Mouse (Mus musculus) embryo, embryonic 9.5 days (tissue): Measurements from ENCODE around the gene Mtcl1.
A peak's percentile ranks its signal among the peaks of the same experiment; 100 is the strongest.

Source experiments
- DNase-seq: peaks from one replicate; pipeline ENCODE4 v3.0.0-alpha.2; 2017; ENCODE audit errors: extremely low spot score

Gene Mtcl1

GRCm38 (mm10) chr17:66409070-66409605 is 40.4 kb downstream of the Mtcl1 start:
- no peak for DNase-seq

GRCm38 (mm10) chr17:66408400-66408799 is 41.1 kb downstream of the Mtcl1 start:
- DNase-seq = no peak

- no peak for DNase-seq
These were observed 41.7 kb downstream of the Mtcl1 start for GRCm38 (mm10) chr17:66407833-66408232.

- DNase-seq = no peak
These were observed 43.9 kb downstream of the Mtcl1 start for GRCm38 (mm10) chr17:66405601-66406000.

- peak; percentile 74 for DNase-seq
These were observed 44.5 kb downstream of the Mtcl1 start for GRCm38 (mm10) chr17:66404883-66405590.

GRCm38 (mm10) chr17:66402791-66403470 is 46.6 kb downstream of the Mtcl1 start:
- no peak for DNase-seq

GRCm38 (mm10) chr17:66401596-66402265 is 47.8 kb downstream of the Mtcl1 start:
- DNase-seq = no peak

DNA sequence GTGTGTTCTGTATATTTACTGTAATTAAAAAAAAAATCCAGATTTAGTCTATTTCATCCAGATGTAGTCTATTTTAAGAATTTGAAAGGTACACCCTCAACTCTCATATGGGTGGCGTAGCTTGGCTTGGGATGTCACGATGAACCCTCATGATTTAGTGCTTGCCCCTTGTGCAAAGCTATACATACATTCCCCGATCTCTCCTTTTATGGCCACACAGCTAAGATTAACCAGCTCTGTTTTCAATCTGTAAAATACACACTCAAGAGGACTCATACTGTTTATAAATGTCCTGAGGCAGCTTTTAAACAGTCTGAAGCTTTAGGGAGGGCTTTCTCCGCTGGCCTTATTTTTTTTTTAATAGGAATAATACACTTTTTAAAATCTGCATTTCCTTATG is 49.8 kb downstream of the Mtcl1 start:
- no peak for DNase-seq

DNA sequence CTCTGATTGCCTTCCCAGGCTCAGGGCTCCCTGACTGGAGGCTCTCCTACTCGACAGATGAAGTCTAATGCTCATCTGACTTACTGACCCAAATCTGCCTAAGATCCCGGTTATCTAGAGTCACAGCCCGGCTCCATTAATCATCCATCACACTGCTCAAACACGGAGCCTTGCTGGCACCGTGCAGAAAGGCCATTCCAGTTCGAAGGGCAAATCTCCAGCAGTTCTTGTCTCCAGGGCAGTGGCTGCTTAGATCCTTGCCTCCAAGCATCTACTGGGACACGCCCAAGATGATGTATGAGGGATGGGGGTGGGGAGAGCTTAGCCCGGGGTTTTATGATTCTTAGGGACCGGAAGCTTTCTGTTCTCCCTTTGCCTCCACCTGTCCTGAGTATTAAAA is 55.0 kb downstream of the Mtcl1 start:
- no peak for DNase-seq

GRCm38 (mm10) chr17:66388307-66388706 is 61.2 kb downstream of the Mtcl1 start:
- no peak for DNase-seq

- DNase-seq = no peak
These were observed 68.2 kb downstream of the Mtcl1 start for GRCm38 (mm10) chr17:66381338-66381737.

GRCm38 (mm10) chr17:66379900-66380857 is 69.4 kb downstream of the Mtcl1 start:
- DNase-seq = no peak

GRCm38 (mm10) chr17:66379308-66379707 is 70.2 kb downstream of the Mtcl1 start:
- DNase-seq = no peak

DNA sequence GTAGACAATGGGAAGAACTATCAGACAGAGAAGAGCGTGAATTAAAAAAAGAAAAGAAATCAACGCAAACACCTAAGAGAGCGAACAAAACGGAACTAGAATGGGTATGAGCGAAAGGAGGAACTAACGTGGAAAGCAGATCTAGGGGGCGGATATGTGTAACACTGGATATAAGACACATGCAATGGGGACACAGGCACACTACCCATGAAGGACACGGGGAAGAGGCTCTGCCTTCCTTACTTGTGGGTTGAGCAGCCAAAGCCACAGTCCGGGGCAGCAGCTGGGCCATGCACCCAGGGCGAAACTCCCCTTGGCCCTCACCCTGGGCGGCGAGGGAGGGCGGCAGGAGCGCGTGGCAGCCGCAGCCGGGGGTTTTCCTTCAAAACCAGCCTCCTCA is 71.4 kb downstream of the Mtcl1 start:
- no peak for DNase-seq

DNA sequence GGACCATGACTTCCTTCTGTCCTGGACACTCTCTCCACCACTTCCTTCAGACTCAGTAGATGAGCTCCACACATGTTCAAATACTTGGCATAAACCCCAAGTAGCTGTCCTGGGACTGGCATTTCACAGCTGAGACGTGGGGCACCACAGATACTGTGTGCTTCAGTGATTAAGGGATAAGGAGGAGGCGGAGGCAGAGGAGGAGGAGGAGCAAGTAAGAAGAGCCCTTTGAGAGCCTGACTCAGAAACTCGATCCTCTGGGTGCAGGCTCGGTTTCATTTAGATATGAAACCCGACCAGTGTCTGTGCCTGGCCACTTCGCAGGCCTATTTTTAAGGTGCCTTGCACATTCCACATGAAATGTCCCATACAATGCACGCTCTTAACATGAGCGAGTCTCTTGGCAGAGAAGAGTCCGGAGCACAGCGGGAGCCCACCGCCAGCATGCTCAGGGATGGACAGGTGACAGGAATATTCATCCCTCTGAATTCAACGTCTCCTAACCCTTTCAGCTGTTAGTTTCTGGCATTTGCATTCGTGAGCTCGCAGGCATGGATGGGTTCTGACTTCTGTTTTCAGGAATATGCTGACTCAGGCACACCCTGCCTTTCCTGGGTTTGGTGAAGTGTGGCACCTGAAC is 74.8 kb downstream of the Mtcl1 start:
- DNase-seq = no peak

- DNase-seq = no peak
These were observed 78.7 kb downstream of the Mtcl1 start for GRCm38 (mm10) chr17:66370867-66371266.

DNA sequence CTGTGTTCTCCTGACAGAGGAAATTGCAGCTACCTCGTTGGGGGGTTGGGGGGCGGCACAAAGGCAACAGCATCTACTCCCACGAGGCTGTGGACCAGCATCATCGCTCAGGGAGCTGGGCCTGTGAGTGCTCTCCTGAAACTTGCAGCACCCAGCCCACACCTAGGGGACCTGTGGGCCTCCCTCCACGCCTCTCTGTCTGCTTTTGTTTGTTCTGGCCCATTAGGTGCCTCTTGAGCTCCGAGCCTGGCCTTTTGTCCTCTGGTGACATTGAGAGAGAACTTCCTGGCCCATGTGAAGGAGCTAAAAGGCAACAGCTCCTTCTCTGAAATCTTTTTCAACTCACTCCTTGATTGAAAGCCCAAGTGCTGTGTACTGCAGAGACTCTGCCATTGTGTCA is 79.8 kb downstream of the Mtcl1 start:
- DNase-seq = no peak

DNA sequence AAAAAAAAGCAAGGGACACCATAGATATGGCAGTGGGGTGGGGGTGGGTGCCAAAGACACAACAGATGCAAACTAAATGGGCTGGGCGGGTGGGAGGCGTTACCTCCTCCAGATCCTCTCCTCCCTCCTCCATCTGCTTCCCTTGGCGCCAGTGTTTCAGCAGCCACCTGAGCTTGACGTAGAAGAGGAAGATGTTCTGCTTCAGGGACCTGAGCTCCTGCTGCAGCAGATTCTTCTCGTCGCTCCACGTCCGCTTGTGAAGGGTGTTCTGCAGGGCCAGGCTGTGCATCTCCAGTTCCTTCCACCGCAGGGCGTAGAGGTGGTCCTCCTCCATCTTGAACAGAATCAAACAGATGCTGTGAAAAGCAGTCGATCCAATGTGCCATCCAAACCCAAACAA is 81.4 kb downstream of the Mtcl1 start:
- no peak for DNase-seq

- no peak for DNase-seq
These were observed 83.9 kb downstream of the Mtcl1 start for GRCm38 (mm10) chr17:66365664-66366063.

DNA sequence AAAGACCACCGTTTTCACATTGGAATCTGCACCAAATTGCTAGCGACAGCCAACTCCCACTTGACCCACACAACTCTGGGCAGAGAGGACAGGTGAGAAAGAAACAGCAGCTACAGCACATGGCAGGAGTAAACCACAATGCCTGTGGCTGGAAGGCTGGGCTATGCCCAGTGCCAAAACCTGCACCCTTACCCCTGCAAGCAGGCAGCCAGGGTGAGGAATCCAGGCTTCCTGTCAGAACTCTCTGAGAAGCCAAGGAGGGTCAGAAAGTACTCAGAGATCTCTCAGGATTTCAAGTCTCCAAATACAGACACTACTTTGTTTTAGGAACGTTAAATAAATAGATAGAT is 84.3 kb downstream of the Mtcl1 start:
- DNase-seq = no peak
